Mouse (Mus musculus) ES-E14 (cell line): Measurements from ENCODE around the gene Bmyc. TPM values are rescaled to one million over a fixed set of nuclear protein-coding genes. Genes with fewer than 3 reads are reported as not detected.
A peak's percentile ranks its signal among the peaks of the same experiment; 100 is the strongest.

Experiments
- DNase-seq: peaks from one replicate; pipeline ENCODE4 v3.0.0-alpha.2; 2013; ENCODE audit warnings: low read depth, low spot score
- H3K27ac ChIP-seq: 2 replicates; pipeline ENCODE4 v1.5.1; 2012; ENCODE audit warnings: low read depth, mild to moderate bottlenecking, low read length, moderate library complexity, mixed read lengths; ENCODE audit not compliant: poor library complexity, insufficient read depth, severe bottlenecking
- H3K36me3 ChIP-seq: 2 replicates; pipeline ENCODE4 v1.6.1; 2012; ENCODE audit warnings: mild to moderate bottlenecking, low read length, moderate library complexity, mixed read lengths; ENCODE audit not compliant: control insufficient read depth, poor library complexity, insufficient read depth, severe bottlenecking
- H3K4me1 ChIP-seq, 2 experiments: fragments of 150-350 bp in 1 of 2; sonication (generic) in 1 of 2; 2 replicates each; pipeline ENCODE4 v1.6.1; 2012; ENCODE audit warnings: low read length in 2 of 2, mild to moderate bottlenecking in 1 of 2, mixed read lengths in 1 of 2; ENCODE audit not compliant: control insufficient read depth in 2 of 2, insufficient read depth in 2 of 2, poor library complexity in 1 of 2
- H3K4me3 ChIP-seq, 2 experiments: fragments of 150-350 bp in 1 of 2; sonication (generic) in 1 of 2; 2 replicates each; pipeline ENCODE4 v1.5.1; 2012; ENCODE audit warnings: low read length in 2 of 2, low read depth in 1 of 2, mild to moderate bottlenecking in 1 of 2, mixed read lengths in 1 of 2; ENCODE audit not compliant: insufficient read depth in 1 of 2, poor library complexity in 1 of 2, severe bottlenecking in 1 of 2
- H3K9ac ChIP-seq: 2 replicates; pipeline ENCODE4 v1.6.1; 2012; ENCODE audit warnings: low read depth, mild to moderate bottlenecking, low read length, mixed read lengths; ENCODE audit not compliant: poor library complexity, insufficient read depth, severe bottlenecking
- H3K9me3 ChIP-seq: fragments of 150-350 bp; sonication (generic); 2 replicates; pipeline ENCODE4 v1.6.1; 2012; ENCODE audit warnings: low read depth, mild to moderate bottlenecking, low read length; ENCODE audit not compliant: control insufficient read depth, insufficient read depth
- CHD2 ChIP-seq: IDR thresholded peaks from 2 replicates; pipeline ENCODE4 v1.6.1; 2014; ENCODE audit warnings: mild to moderate bottlenecking, low read depth, low read length, inconsistent platforms
- HCFC1 ChIP-seq: IDR thresholded peaks from 2 replicates; pipeline ENCODE4 v1.6.1; 2012; ENCODE audit warnings: low read length, inconsistent platforms, borderline replicate concordance; ENCODE audit not compliant: insufficient read depth
- MAFK ChIP-seq: IDR thresholded peaks from 2 replicates; pipeline ENCODE4 v1.6.1; 2014; ENCODE audit warnings: mild to moderate bottlenecking, low read depth, low read length, inconsistent platforms; ENCODE audit not compliant: insufficient read depth
- ZC3H11A ChIP-seq: IDR thresholded peaks from 2 replicates; pipeline ENCODE4 v1.6.1; 2012; ENCODE audit warnings: low read depth, mild to moderate bottlenecking, inconsistent platforms, low read length, borderline replicate concordance
- ZNF384 ChIP-seq: IDR thresholded peaks from 2 replicates; pipeline ENCODE4 v1.6.1; 2012; ENCODE audit warnings: low read depth, low read length, inconsistent platforms
- in situ Hi-C, 2 experiments: fragments of 600-800 bp; cut with MboI; formaldehyde crosslinking; loops; one replicate each; pipeline ENCODE4 v1.15.1; 2025; ENCODE audit warnings: low sequenced_read_pairs in 2 of 2, inconsistent platforms in 1 of 2; ENCODE audit not compliant: unreplicated experiment in 2 of 2
- total RNA-seq: library from RNA; depleted of rRNA; stranded (reverse); fragments of 300-350 nt; gene quantifications from 2 replicates; pipeline ENCODE4 v1.2.3, GENCODE M21; 2012

Bmyc gene
- total RNA-seq, 1 experiment: 13.0 TPM

- Histone ChIP-seq H3K27ac (no peak overlapping the region), H3K36me3 (no peaks in the 10 kb centered on the region), H3K4me3 (no peak overlapping the region), H3K9me3 (no peaks in the 10 kb centered on the region), H3K4me1 (no peaks in the 10 kb centered on the region), H3K9ac (no peak overlapping the region)
- no peak for TF ChIP-seq MAFK
- TF ChIP-seq ZNF384: no peak
- no peak for TF ChIP-seq CHD2
- TF ChIP-seq HCFC1: no peak
- TF ChIP-seq ZC3H11A: no peak
- DNase-seq: no peak
- in situ Hi-C loops: no loop called here
These were observed 45.1 kb upstream of the Bmyc start for GRCm38 (mm10) chr2:25661245-25661970.

GRCm38 (mm10) chr2:25663511-25663910 is 43.0 kb upstream of the Bmyc start:
- in situ Hi-C loops: no loop called here
- no peak overlapping the region for H3K4me3 ChIP-seq
- peak; percentile 15 for DNase-seq
- H3K9me3 ChIP-seq: no peaks in the 10 kb centered on the region
- H3K4me1 ChIP-seq: no peaks in the 10 kb centered on the region
- no peaks in the 10 kb centered on the region for H3K36me3 ChIP-seq
- no peak overlapping the region for H3K9ac ChIP-seq
- no peak overlapping the region for H3K27ac ChIP-seq
- TF ChIP-seq ZC3H11A: 0 out of 2 replicates have a peak, but pooled peaks have one; percentile 27
- TF ChIP-seq CHD2: no peak
- no peak for TF ChIP-seq ZNF384
- TF ChIP-seq MAFK: no peak
- no peak for TF ChIP-seq HCFC1

GRCm38 (mm10) chr2:25664125-25664524 is 42.4 kb upstream of the Bmyc start:
- Histone ChIP-seq H3K4me1 (no peaks in the 10 kb centered on the region), H3K36me3 (no peaks in the 10 kb centered on the region), H3K9me3 (no peaks in the 10 kb centered on the region), H3K27ac (no peak overlapping the region), H3K4me3 (no peak overlapping the region), H3K9ac (no peak overlapping the region)
- in situ Hi-C loops: no loop called here
- TF ChIP-seq ZC3H11A (no peak), CHD2 (no peak), HCFC1 (no peak), MAFK (no peak), ZNF384 (no peak)
- DNase-seq: no peak

GRCm38 (mm10) chr2:25666516-25666915 is 40.0 kb upstream of the Bmyc start:
- in situ Hi-C loops: no loop called here
- no peak overlapping the region for H3K27ac ChIP-seq

GRCm38 (mm10) chr2:25676486-25676885 is 30.1 kb upstream of the Bmyc start, which contains the start of gene Lcn6:
Lcn6 (plus strand) TSS chr2:25676786.
- H3K4me1 ChIP-seq: no peaks in the 10 kb centered on the region
- no peak within 1 kb of the TSS for H3K27ac ChIP-seq
- H3K9ac ChIP-seq: no peak within 1 kb of the TSS
- H3K9me3 ChIP-seq: no peaks in the 10 kb centered on the region
- no peak within 1 kb of the TSS for H3K4me3 ChIP-seq
- no peak for TF ChIP-seq ZC3H11A
- TF ChIP-seq CHD2: no peak
- no peak for TF ChIP-seq MAFK
- no peak for TF ChIP-seq ZNF384
- no peak for TF ChIP-seq HCFC1
- in situ Hi-C loops: no loop called here
- no peaks in the 10 kb centered on the region for H3K36me3 ChIP-seq
- DNase-seq: no peak

More at GRCm38 (mm10) chr2:25666516-25666915, 40.0 kb upstream of the Bmyc start:
- TF ChIP-seq HCFC1: no peak
- TF ChIP-seq MAFK: no peak
- TF ChIP-seq ZC3H11A: no peak
- TF ChIP-seq ZNF384: no peak
- TF ChIP-seq CHD2: no peak
- Histone ChIP-seq H3K4me3 (no peak overlapping the region), H3K9ac (no peak overlapping the region), H3K9me3 (no peaks in the 10 kb centered on the region), H3K4me1 (no peaks in the 10 kb centered on the region), H3K36me3 (no peaks in the 10 kb centered on the region)
- DNase-seq: no peak
